Mouse (Mus musculus) forebrain, postnatal 0 days (tissue): ENCODE measurements around the gene Klhl2. TPM values are rescaled to one million over a fixed set of nuclear protein-coding genes. Genes with fewer than 3 reads are reported as not detected.

Source experiments
- ATAC-seq: fragments of 200-750 bp; cut with Nextera tagmentation; 2 replicates; pipeline ENCODE4 v1.8.0; 2017; ENCODE audit warnings: mild to moderate bottlenecking, moderate library complexity
- DNase-seq: peaks from one replicate; pipeline ENCODE4 v3.0.0-alpha.2; 2015
- H3K27ac ChIP-seq: fragments of 300-500 bp; sonication (generic); 2 replicates; pipeline ENCODE4 v1.5.1; 2014; ENCODE audit warnings: low read depth, mild to moderate bottlenecking, antibody characterized with exemption, low read length, moderate library complexity, mixed read lengths
- H3K27me3 ChIP-seq: fragments of 300-500 bp; sonication (generic); 2 replicates; pipeline ENCODE4 v1.6.1; 2014; ENCODE audit warnings: mild to moderate bottlenecking, low read length, mixed read lengths; ENCODE audit not compliant: insufficient read depth
- H3K36me3 ChIP-seq: fragments of 300-500 bp; sonication (generic); 2 replicates; pipeline ENCODE4 v1.6.1; 2014; ENCODE audit warnings: mild to moderate bottlenecking, moderate library complexity; ENCODE audit not compliant: insufficient read depth
- H3K4me1 ChIP-seq: fragments of 300-500 bp; sonication (generic); 2 replicates; pipeline ENCODE4 v1.6.1; 2014; ENCODE audit warnings: antibody characterized with exemption; ENCODE audit not compliant: insufficient read depth
- H3K4me2 ChIP-seq: fragments of 300-500 bp; sonication (generic); 2 replicates; pipeline ENCODE4 v1.6.1; 2014; ENCODE audit warnings: low read depth, mild to moderate bottlenecking, moderate library complexity
- H3K4me3 ChIP-seq: fragments of 300-500 bp; sonication (generic); 2 replicates; pipeline ENCODE4 v1.5.1; 2014; ENCODE audit warnings: low read depth, low read length, mixed read lengths
- H3K9ac ChIP-seq: fragments of 300-500 bp; sonication (generic); 2 replicates; pipeline ENCODE4 v1.6.1; 2014; ENCODE audit warnings: mild to moderate bottlenecking
- H3K9me3 ChIP-seq: fragments of 300-500 bp; sonication (generic); 2 replicates; pipeline ENCODE4 v1.6.1; 2016; ENCODE audit warnings: low read length
- CTCF ChIP-seq: sonication (generic); IDR thresholded peaks from 2 replicates; pipeline ENCODE4 v1.5.1; 2016; ENCODE audit warnings: antibody characterized with exemption, control low read depth, low read depth
- WGBS: fragments of 180-500 bp; shearing (Covaris S2); extraction: QIAGEN DNeasy Blood & Tissue Kit; methylation state at CpG from one replicate; pipeline ENCODE4 v1.1.7; 2014; 5-methylcytosine and 5-hydroxymethylcytosine counted together
- polyA plus RNA-seq: library from polyadenylated mRNA; unstranded; fragments of >200 nt; fragmentation: Nextera tagmentation; extraction: Ambion mirVana; gene quantifications from 2 replicates; pipeline ENCODE4 v1.2.1, GENCODE M21; 2015
- total RNA-seq: library from RNA; depleted of rRNA; stranded (reverse); fragments of >200 nt; gene quantifications from 2 replicates; pipeline ENCODE4 v1.2.3, GENCODE M21; 2014

Klhl2 gene
- total and polyA plus RNA-seq, 2 experiments from 2014 or later, result 43.6 to 70.5 TPM

GRCm38 (mm10) chr8:64732596-64732995 lies 117.2 kb downstream of the Klhl2 start:
- TF ChIP-seq CTCF, result no peak
- H3K9me3 ChIP-seq, result no peaks in the 10 kb centered on the region
- H3K4me2 ChIP-seq, result peak overlapping the region; percentile 66
- WGBS, result 3% methylated on average over 9 of the region's 9 CpGs
- DNase-seq (no peak), ATAC-seq (no peak)
- H3K4me1 ChIP-seq, result peaks cover 10% of the 10 kb centered on the region
- no peak overlapping the region for H3K27ac ChIP-seq
- H3K4me3 ChIP-seq, result peak overlapping the region; percentile 87
- H3K36me3 ChIP-seq, result peaks cover 3% of the 10 kb centered on the region
- no peaks in the 10 kb centered on the region for H3K27me3 ChIP-seq
- peak overlapping the region; percentile 65 for H3K9ac ChIP-seq

DNA sequence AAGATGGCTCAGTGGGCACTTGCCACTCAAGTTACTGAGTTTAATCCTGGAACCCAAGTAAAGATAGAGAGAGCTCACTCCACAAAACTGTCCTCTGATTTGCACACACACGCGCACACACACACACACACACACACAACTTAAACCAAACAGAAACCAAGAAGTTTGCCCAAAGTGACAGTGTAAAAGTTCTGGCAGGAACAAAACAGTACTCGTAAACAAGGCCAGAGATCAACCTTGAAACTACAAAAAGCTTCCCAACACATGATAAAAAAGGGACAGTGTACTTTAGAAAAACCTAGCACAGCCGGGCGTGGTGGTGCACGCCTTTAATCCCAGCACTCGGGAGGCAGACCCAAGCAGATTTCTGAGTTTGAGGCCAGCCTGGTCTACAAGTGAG lies 121.7 kb downstream of the Klhl2 start:
- Histone ChIP-seq H3K9ac (no peak overlapping the region), H3K36me3 (peaks cover 37% of the 10 kb centered on the region), H3K4me1 (peaks cover 10% of the 10 kb centered on the region), H3K27ac (no peak overlapping the region), H3K9me3 (no peaks in the 10 kb centered on the region), H3K27me3 (no peaks in the 10 kb centered on the region), H3K4me2 (no peak overlapping the region), H3K4me3 (no peak overlapping the region)
- no peak for DNase-seq
- TF ChIP-seq CTCF, result no peak
- no peak for ATAC-seq
- 89% methylated on average over 7 of the region's 7 CpGs for WGBS

DNA sequence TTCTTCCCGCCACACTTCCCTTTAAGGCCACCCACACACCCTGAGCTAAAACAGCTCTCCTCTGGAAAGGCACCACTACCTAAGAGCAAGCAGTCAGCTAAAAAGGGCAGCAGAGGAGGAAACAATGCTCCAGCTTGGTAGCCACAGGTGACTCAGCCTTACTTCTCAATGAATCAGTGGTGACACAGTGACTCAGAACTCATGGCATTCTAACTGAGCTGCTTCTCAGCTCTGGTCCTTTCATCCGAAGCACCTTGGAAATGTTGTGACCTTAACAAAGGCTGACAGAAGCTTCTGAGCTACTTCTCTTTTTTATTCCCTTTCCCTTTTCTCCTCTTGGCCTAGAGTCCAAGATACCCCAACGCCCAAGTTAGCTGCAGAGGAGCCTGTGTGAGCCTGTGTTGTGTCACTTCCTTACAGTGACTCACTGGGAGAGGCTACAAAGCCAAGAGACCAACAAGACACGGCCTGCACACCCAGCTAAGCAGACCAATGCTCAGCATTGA lies 123.6 kb downstream of the Klhl2 start:
- no peak overlapping the region for H3K9ac ChIP-seq
- H3K36me3 ChIP-seq, result peaks cover 49% of the 10 kb centered on the region
- DNase-seq, result no peak
- peaks cover 3% of the 10 kb centered on the region; the same call in 1 of the 2 replicates for H3K4me1 ChIP-seq
- no peak for TF ChIP-seq CTCF
- H3K9me3 ChIP-seq, result no peaks in the 10 kb centered on the region
- H3K4me2 ChIP-seq, result no peak overlapping the region
- H3K4me3 ChIP-seq, result no peak overlapping the region
- ATAC-seq, result no peak
- H3K27ac ChIP-seq, result no peak overlapping the region
- no peaks in the 10 kb centered on the region for H3K27me3 ChIP-seq
- 78% methylated on average over 4 of the region's 4 CpGs for whole genome bisulfite sequencing

- 88% methylated on average over 2 of the region's 2 CpGs for WGBS
- Histone ChIP-seq H3K9me3 (no peaks in the 10 kb centered on the region), H3K4me3 (no peak overlapping the region), H3K4me2 (no peak overlapping the region), H3K4me1 (no peaks in the 10 kb centered on the region), H3K27me3 (no peaks in the 10 kb centered on the region), H3K36me3 (peaks cover 76% of the 10 kb centered on the region), H3K27ac (no peak overlapping the region), H3K9ac (no peak overlapping the region)
- TF ChIP-seq CTCF, result no peak
- no peak for DNase-seq
- ATAC-seq, result no peak
These were observed 126.6 kb downstream of the Klhl2 start for GRCm38 (mm10) chr8:64723206-64723605.

DNA sequence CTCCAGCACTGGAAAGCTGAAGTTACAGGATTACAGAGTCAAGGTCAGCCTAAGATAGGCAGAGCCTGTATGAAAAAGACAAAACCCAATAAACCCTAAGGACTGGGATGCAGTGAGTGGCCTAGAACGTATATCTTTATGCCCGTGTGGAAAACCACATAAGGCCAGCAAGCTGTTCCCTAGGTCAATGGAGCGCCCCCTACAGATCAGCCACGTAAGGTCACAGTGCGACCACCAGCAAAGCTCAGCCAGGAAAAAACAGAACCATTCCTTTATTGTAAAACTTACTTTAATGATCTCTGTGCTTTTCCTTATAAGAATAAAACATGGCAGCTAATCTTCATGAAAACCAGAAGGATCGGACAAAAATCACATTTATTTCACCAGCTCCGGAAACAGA lies 131.9 kb downstream of the Klhl2 start:
- Histone ChIP-seq H3K4me1 (no peaks in the 10 kb centered on the region), H3K4me3 (no peak overlapping the region), H3K4me2 (no peak overlapping the region), H3K27ac (no peak overlapping the region), H3K27me3 (no peaks in the 10 kb centered on the region), H3K9me3 (no peaks in the 10 kb centered on the region), H3K9ac (no peak overlapping the region), H3K36me3 (peaks cover 68% of the 10 kb centered on the region)
- no peak for ATAC-seq
- WGBS, result 83% methylated on average over 7 of the region's 7 CpGs
- no peak for DNase-seq
- TF ChIP-seq CTCF, result no peak

GRCm38 (mm10) chr8:64712499-64712898 lies 137.3 kb downstream of the Klhl2 start:
- H3K27ac ChIP-seq, result no peak overlapping the region
- TF ChIP-seq CTCF, result no peak
- no peak for DNase-seq
- no peaks in the 10 kb centered on the region for H3K4me1 ChIP-seq
- H3K9ac ChIP-seq, result no peak overlapping the region
- H3K36me3 ChIP-seq, result peaks cover 22% of the 10 kb centered on the region
- H3K4me2 ChIP-seq, result no peak overlapping the region
- H3K9me3 ChIP-seq, result no peaks in the 10 kb centered on the region
- no peak for ATAC-seq
- 92% methylated on average over 7 of the region's 7 CpGs for WGBS
- H3K27me3 ChIP-seq, result no peaks in the 10 kb centered on the region
- H3K4me3 ChIP-seq, result no peak overlapping the region

DNA sequence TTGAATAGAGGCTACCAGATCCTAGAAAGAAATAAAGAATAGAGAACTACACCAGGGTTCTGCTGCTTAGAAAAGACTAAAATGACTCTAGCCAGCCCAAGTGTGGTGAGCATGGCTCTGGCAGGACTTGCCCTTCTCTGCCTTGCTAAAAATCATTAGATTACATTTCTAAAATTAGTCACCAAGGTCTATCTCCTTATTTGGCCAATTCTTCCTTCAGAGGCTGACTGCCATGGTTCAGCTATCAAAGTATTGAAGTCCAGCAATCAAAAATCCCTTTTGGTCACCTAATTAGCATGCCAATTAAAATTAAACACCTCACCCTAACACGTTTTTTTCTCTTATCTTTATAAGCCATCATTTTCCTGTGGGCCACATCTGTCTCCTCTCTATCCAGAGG lies 138.3 kb downstream of the Klhl2 start:
- H3K27me3 ChIP-seq, result no peaks in the 10 kb centered on the region
- H3K27ac ChIP-seq, result no peak overlapping the region
- no peak overlapping the region for H3K4me3 ChIP-seq
- WGBS, result 14% methylated on average over 1 of the region's 1 CpGs
- DNase-seq (no peak), ATAC-seq (no peak)
- no peak for TF ChIP-seq CTCF
- H3K9me3 ChIP-seq, result no peaks in the 10 kb centered on the region
- peaks cover 13% of the 10 kb centered on the region for H3K36me3 ChIP-seq
- no peak overlapping the region for H3K9ac ChIP-seq
- H3K4me1 ChIP-seq, result no peaks in the 10 kb centered on the region
- H3K4me2 ChIP-seq, result no peak overlapping the region
